Mouse (Mus musculus) lung, embryonic 14.5 days (tissue): ENCODE results near the gene Ttc9. TPM values are rescaled to one million over a fixed set of nuclear protein-coding genes. Genes with fewer than 3 reads are reported as not detected.

Source experiments
- ATAC-seq: fragments of 200-750 bp; cut with Nextera tagmentation; 2 replicates; pipeline ENCODE4 v1.8.0; 2017; ENCODE audit warnings: mild to moderate bottlenecking, moderate TSS enrichment, moderate library complexity; ENCODE audit not compliant: insufficient read depth
- DNase-seq: peaks from one replicate; pipeline ENCODE4 v3.0.0-alpha.2; 2015
- H3K27ac ChIP-seq: fragments of 300-500 bp; sonication (generic); 2 replicates; pipeline ENCODE4 v1.5.1; 2014; ENCODE audit warnings: low read depth, mild to moderate bottlenecking, moderate library complexity
- H3K27me3 ChIP-seq: fragments of 300-500 bp; sonication (generic); 2 replicates; pipeline ENCODE4 v1.6.1; 2014; ENCODE audit warnings: low read length, control low read depth; ENCODE audit not compliant: insufficient read depth
- H3K36me3 ChIP-seq: fragments of 300-500 bp; sonication (generic); 2 replicates; pipeline ENCODE4 v1.6.1; 2014; ENCODE audit warnings: control low read depth; ENCODE audit not compliant: insufficient read depth
- H3K4me1 ChIP-seq: fragments of 300-500 bp; sonication (generic); 2 replicates; pipeline ENCODE4 v1.6.1; 2014; ENCODE audit warnings: antibody characterized with exemption, control low read depth; ENCODE audit not compliant: insufficient read depth
- H3K4me2 ChIP-seq: fragments of 300-500 bp; sonication (generic); 2 replicates; pipeline ENCODE4 v1.6.1; 2014; ENCODE audit warnings: mild to moderate bottlenecking
- H3K4me3 ChIP-seq: fragments of 300-500 bp; sonication (generic); 2 replicates; pipeline ENCODE4 v1.5.1; 2014; ENCODE audit warnings: low read depth, low read length
- H3K9ac ChIP-seq: fragments of 300-500 bp; sonication (generic); 2 replicates; pipeline ENCODE4 v1.6.1; 2014
- H3K9me3 ChIP-seq: fragments of 300-500 bp; sonication (generic); 2 replicates; pipeline ENCODE4 v1.6.1; 2016; ENCODE audit warnings: low read depth, low read length, control low read depth
- CTCF ChIP-seq: IDR thresholded peaks from 2 replicates; pipeline ENCODE4 v1.5.1; 2016; ENCODE audit warnings: antibody characterized with exemption, low read depth
- WGBS: fragments of 180-500 bp; shearing (Covaris S2); extraction: QIAGEN DNeasy Blood & Tissue Kit; methylation state at CpG from one replicate; pipeline ENCODE4 v1.1.7; 2014; 5-methylcytosine and 5-hydroxymethylcytosine counted together
- polyA plus RNA-seq: library from polyadenylated mRNA; unstranded; fragments of >200 nt; fragmentation: Nextera tagmentation; extraction: Ambion mirVana; gene quantifications from 2 replicates; pipeline ENCODE4 v1.2.1, GENCODE M21; 2014

Gene Ttc9
- polyA plus RNA-seq, 1 experiment from 2014 or later: 6.1 TPM

GRCm38 (mm10) chr12:81616980-81617379 is 14.1 kb upstream of the Ttc9 start:
- 50% methylated on average over 7 of the region's 7 CpGs for WGBS
- no peak overlapping the region for H3K4me3 ChIP-seq
- no peaks in the 10 kb centered on the region for H3K27me3 ChIP-seq
- no peak for DNase-seq
- H3K4me1 ChIP-seq: no peaks in the 10 kb centered on the region
- no peak for ATAC-seq
- no peaks in the 10 kb centered on the region for H3K9me3 ChIP-seq
- no peak overlapping the region for H3K9ac ChIP-seq
- H3K27ac ChIP-seq: no peak overlapping the region
- no peak for TF ChIP-seq CTCF
- H3K4me2 ChIP-seq: no peak overlapping the region
- H3K36me3 ChIP-seq: no peaks in the 10 kb centered on the region

- Histone ChIP-seq H3K36me3 (no peaks in the 10 kb centered on the region), H3K4me2 (no peak overlapping the region), H3K4me3 (no peak overlapping the region), H3K9ac (no peak overlapping the region), H3K27ac (no peak overlapping the region), H3K27me3 (no peaks in the 10 kb centered on the region), H3K4me1 (no peaks in the 10 kb centered on the region), H3K9me3 (no peaks in the 10 kb centered on the region)
- DNase-seq (peak; percentile 88), ATAC-seq (peak; percentile 31; the same call in 1 of the 2 replicates)
- 18% methylated on average over 5 of the region's 5 CpGs for WGBS
- peak; percentile 94 for TF ChIP-seq CTCF
Observed at GRCm38 (mm10) chr12:81619302-81619701, 11.7 kb upstream of the Ttc9 start.

GRCm38 (mm10) chr12:81623377-81623776 is 7.7 kb upstream of the Ttc9 start:
- no peak for TF ChIP-seq CTCF

DNA sequence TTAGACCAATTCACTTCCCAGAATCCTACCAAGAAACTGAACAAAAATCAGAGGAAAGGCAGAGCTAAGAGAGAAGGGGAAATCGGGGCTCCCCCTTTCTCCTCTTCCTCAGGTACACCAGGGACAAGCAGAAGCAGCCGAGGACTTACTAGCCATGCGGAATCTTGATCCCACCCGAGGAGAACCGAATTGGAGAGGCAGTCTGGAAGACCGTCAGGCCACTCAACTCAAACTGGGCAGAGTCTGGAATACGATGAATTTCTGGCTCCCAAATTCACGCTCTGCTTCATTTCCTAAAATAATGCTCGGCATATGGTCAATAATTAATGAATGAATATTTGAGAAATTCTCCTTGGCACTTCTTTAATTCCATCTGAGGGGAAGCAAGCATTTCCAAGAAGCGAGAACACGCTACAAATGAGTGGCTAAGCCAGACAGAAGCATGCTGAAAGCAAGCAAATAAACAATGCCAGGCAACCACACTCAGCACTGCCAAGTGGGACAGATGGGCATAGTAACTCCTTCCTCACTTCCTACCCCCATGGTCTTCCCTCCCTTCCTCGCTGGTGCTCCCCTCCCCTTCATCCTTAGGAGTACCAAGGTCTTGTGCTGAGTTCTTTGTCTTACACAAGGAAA is 4.7 kb upstream of the Ttc9 start:
- ATAC-seq (no peak), DNase-seq (no peak)
- Histone ChIP-seq H3K4me3 (no peak overlapping the region), H3K27me3 (peaks cover 20% of the 10 kb centered on the region), H3K27ac (no peak overlapping the region), H3K9me3 (no peaks in the 10 kb centered on the region), H3K4me1 (0 out of 2 replicates have a peak, but pooled peaks cover 3% of the 10 kb centered on the region), H3K9ac (no peak overlapping the region), H3K36me3 (no peaks in the 10 kb centered on the region), H3K4me2 (no peak overlapping the region)
- TF ChIP-seq CTCF: no peak
- WGBS: 68% methylated on average over 12 of the region's 12 CpGs

More at GRCm38 (mm10) chr12:81623377-81623776, 7.7 kb upstream of the Ttc9 start:
- ATAC-seq (no peak), DNase-seq (no peak)
- no peak overlapping the region for H3K9ac ChIP-seq
- H3K36me3 ChIP-seq: no peaks in the 10 kb centered on the region
- no peak overlapping the region for H3K4me3 ChIP-seq
- H3K4me1 ChIP-seq: no peaks in the 10 kb centered on the region
- no peaks in the 10 kb centered on the region for H3K27me3 ChIP-seq
- WGBS: 66% methylated on average over 4 of the region's 4 CpGs
- no peak overlapping the region for H3K4me2 ChIP-seq
- H3K27ac ChIP-seq: no peak overlapping the region
- no peaks in the 10 kb centered on the region for H3K9me3 ChIP-seq

DNA sequence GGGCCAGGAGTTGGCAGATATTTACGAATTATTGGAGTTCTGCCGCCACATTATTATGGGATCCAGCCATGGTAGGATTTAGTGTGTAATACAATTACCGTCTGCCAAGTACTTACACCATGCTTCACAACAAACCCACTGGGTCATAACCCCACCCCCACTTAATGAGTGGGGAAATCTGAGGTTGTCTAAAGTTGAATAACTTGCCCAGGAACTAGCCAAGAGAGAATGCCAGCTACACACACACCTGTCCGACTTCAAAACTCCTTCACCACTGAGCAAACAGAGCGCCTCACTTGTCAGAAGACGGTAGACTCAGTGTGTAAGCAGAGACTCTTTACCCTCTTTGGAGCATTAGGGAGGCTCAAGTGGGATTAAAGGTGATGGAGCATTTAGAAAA is 3.6 kb upstream of the Ttc9 start:
- H3K9me3 ChIP-seq: no peaks in the 10 kb centered on the region
- no peak for TF ChIP-seq CTCF
- H3K4me1 ChIP-seq: 0 out of 2 replicates have a peak, but pooled peaks cover 3% of the 10 kb centered on the region
- no peak for ATAC-seq
- H3K9ac ChIP-seq: no peak overlapping the region
- H3K36me3 ChIP-seq: no peaks in the 10 kb centered on the region
- H3K4me2 ChIP-seq: no peak overlapping the region
- 0 out of 2 replicates have a peak overlapping the region, but pooled peaks have one; percentile 24 for H3K27ac ChIP-seq
- WGBS: 55% methylated on average over 6 of the region's 6 CpGs
- H3K27me3 ChIP-seq: peaks cover 31% of the 10 kb centered on the region
- peak; percentile 34 for DNase-seq
- H3K4me3 ChIP-seq: no peak overlapping the region

DNA sequence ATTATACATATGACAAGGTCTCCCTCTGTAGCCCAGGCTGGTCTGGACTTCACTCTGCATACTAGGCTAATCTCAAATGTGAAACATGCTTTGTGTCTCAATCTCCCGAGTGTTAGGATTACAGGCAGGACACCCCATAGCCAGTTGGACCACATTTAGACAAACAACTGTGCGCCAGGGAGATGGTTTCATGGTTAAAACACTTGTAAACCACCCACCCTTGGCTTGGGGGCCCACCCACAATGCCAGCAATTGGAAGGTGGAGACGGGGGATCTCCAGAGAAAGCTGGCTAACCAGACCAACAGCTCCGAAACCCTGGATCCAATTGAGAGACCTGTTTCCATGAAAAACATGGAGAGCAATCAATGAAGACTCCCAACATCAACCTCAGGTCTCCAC is 3.0 kb upstream of the Ttc9 start:
- peaks cover 31% of the 10 kb centered on the region for H3K27me3 ChIP-seq

DNA sequence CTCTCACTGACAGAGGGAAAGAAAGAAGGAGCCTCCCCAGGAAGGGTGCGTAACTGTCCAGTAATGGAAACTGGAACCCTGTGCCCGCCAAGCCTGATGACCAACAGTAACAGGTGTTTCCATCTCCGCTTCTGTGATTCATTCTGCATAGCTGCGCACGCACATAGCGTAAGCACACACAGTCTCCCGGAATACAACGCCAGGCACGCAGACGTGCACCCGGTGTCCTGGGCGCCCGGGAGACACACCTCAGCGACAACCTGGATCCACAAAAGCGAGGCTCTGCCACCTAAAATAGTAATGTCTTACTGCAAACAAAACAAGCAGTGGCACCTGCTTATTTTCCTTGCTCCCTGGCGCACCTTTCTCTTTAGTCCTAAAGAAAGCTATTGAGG is 532 bp upstream of the Ttc9 start:
- H3K4me2 ChIP-seq: peak overlapping the region; percentile 85
- no peaks in the 10 kb centered on the region for H3K9me3 ChIP-seq
- peak; percentile 72 for ATAC-seq
- WGBS: 3% methylated on average over 16 of the region's 16 CpGs
- no peak for TF ChIP-seq CTCF
- H3K36me3 ChIP-seq: no peaks in the 10 kb centered on the region
- H3K27me3 ChIP-seq: peaks cover 31% of the 10 kb centered on the region
- peak overlapping the region; percentile 49 for H3K4me3 ChIP-seq
- H3K27ac ChIP-seq: peak overlapping the region; percentile 69
- peak; percentile 60 for DNase-seq
- 0 out of 2 replicates have a peak, but pooled peaks cover 3% of the 10 kb centered on the region for H3K4me1 ChIP-seq
- peak overlapping the region; percentile 62 for H3K9ac ChIP-seq

More for the DNA sequence above, 3.0 kb upstream of the Ttc9 start:
- no peak for TF ChIP-seq CTCF
- ATAC-seq: no peak
- Histone ChIP-seq H3K9me3 (no peaks in the 10 kb centered on the region), H3K4me3 (no peak overlapping the region), H3K4me1 (0 out of 2 replicates have a peak, but pooled peaks cover 3% of the 10 kb centered on the region), H3K36me3 (no peaks in the 10 kb centered on the region), H3K9ac (no peak overlapping the region), H3K27ac (no peak overlapping the region), H3K4me2 (no peak overlapping the region)
- WGBS: 55% methylated on average over 4 of the region's 4 CpGs
- no peak for DNase-seq
